Mouse (Mus musculus) embryonic facial prominence, embryonic 13.5 days (tissue): ENCODE measurements around the gene Wdfy2. TPM values are rescaled to one million over a fixed set of nuclear protein-coding genes. Genes with fewer than 3 reads are reported as not detected.

Source experiments
- ATAC-seq: fragments of 200-750 bp; cut with Nextera tagmentation; 2 replicates; pipeline ENCODE4 v1.8.0; 2017; ENCODE audit warnings: low read depth; ENCODE audit not compliant: insufficient number of reproducible peaks, insufficient read depth, low FRiP score, low TSS enrichment
- H3K27ac ChIP-seq: fragments of 300-500 bp; sonication (generic); 2 replicates; pipeline ENCODE4 v1.5.1; 2015; ENCODE audit warnings: moderate library complexity, mild to moderate bottlenecking, inconsistent platforms
- H3K27me3 ChIP-seq: fragments of 300-500 bp; sonication (generic); 2 replicates; pipeline ENCODE4 v1.6.1; 2015; ENCODE audit warnings: mild to moderate bottlenecking, inconsistent platforms
- H3K36me3 ChIP-seq: fragments of 300-500 bp; sonication (generic); 2 replicates; pipeline ENCODE4 v1.6.1; 2015; ENCODE audit warnings: mild to moderate bottlenecking, inconsistent platforms
- H3K4me1 ChIP-seq: fragments of 300-500 bp; sonication (generic); 2 replicates; pipeline ENCODE4 v1.6.1; 2015; ENCODE audit warnings: inconsistent platforms
- H3K4me2 ChIP-seq: fragments of 300-500 bp; sonication (generic); 2 replicates; pipeline ENCODE4 v1.6.1; 2015; ENCODE audit warnings: moderate library complexity, mild to moderate bottlenecking, inconsistent platforms
- H3K4me3 ChIP-seq: fragments of 300-500 bp; sonication (generic); 2 replicates; pipeline ENCODE4 v1.5.1; 2015; ENCODE audit warnings: mild to moderate bottlenecking, inconsistent platforms
- H3K9ac ChIP-seq: fragments of 300-500 bp; sonication (generic); 2 replicates; pipeline ENCODE4 v1.6.1; 2015; ENCODE audit warnings: mild to moderate bottlenecking, inconsistent platforms
- H3K9me3 ChIP-seq: fragments of 300-500 bp; sonication (generic); 2 replicates; pipeline ENCODE4 v1.6.1; 2016; ENCODE audit warnings: inconsistent platforms
- WGBS: fragments of 180-500 bp; shearing (Covaris S2); methylation state at CpG from one replicate; pipeline ENCODE4 v1.1.7; 2015; ENCODE audit warnings: mixed read lengths; 5-methylcytosine and 5-hydroxymethylcytosine counted together
- polyA plus RNA-seq: library from polyadenylated mRNA; unstranded; fragments of >200 nt; fragmentation: Nextera tagmentation; extraction: Ambion mirVana; gene quantifications from 2 replicates; pipeline ENCODE4 v1.2.1, GENCODE M21; 2015

Wdfy2 gene
- polyA plus RNA-seq, 1 experiment from 2014 or later, result 7.4 TPM

DNA sequence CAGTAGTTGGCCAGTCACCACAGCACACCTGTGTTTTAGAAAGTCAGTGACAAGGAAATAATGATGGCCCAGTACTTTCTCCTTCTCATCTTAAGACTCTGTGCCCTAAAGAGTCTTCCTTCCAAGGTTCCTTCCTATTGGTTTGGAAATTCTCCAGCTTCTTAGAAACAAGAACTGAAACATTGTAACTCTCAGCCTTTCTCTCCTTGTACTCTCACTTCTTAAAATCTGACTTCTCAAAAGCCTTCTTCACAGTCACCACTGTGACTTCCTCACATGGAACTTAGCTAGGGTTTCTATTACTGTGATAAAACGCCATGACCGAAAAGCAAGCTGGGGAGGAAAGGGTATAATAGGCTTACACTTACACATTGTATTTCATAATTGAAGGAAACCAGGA, 70.4 kb downstream of the Wdfy2 start:
- WGBS, result 87% methylated on average over 2 of the region's 2 CpGs
- H3K9me3 ChIP-seq, result no peaks in the 10 kb centered on the region
- H3K9ac ChIP-seq, result no peak overlapping the region
- H3K36me3 ChIP-seq, result no peaks in the 10 kb centered on the region
- H3K4me2 ChIP-seq, result no peak overlapping the region
- H3K27me3 ChIP-seq, result no peaks in the 10 kb centered on the region
- no peak overlapping the region for H3K27ac ChIP-seq
- ATAC-seq, result no peak
- H3K4me3 ChIP-seq, result no peak overlapping the region
- peaks cover 9% of the 10 kb centered on the region; the same call in 1 of the 2 replicates for H3K4me1 ChIP-seq

DNA sequence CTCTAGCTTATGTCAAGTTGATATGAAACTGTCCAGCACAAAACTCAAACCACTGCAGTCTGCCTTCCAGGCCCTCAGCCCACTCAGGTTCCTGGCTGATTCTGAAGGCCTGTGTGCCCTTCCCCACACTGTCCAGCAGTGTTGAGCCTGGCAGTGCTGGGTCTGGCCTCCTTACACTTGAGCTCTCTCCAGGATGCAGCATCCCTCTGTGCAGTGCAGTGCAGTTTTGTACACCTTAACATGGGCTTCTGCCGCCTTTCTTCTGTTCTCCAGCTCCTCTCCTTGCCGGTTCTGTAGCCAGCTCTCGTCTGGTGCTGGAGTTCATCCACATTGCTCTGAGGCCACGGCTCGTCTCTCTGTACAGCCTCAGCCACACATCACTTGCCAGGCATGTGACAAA, 71.1 kb downstream of the Wdfy2 start:
- no peak for ATAC-seq
- H3K9ac ChIP-seq, result no peak overlapping the region
- H3K27me3 ChIP-seq, result no peaks in the 10 kb centered on the region
- H3K4me3 ChIP-seq, result no peak overlapping the region
- no peak overlapping the region for H3K27ac ChIP-seq
- peaks cover 9% of the 10 kb centered on the region; the same call in 1 of the 2 replicates for H3K4me1 ChIP-seq
- H3K9me3 ChIP-seq, result no peaks in the 10 kb centered on the region
- no peaks in the 10 kb centered on the region for H3K36me3 ChIP-seq
- WGBS, result 92% methylated on average over 5 of the region's 5 CpGs
- no peak overlapping the region for H3K4me2 ChIP-seq

DNA sequence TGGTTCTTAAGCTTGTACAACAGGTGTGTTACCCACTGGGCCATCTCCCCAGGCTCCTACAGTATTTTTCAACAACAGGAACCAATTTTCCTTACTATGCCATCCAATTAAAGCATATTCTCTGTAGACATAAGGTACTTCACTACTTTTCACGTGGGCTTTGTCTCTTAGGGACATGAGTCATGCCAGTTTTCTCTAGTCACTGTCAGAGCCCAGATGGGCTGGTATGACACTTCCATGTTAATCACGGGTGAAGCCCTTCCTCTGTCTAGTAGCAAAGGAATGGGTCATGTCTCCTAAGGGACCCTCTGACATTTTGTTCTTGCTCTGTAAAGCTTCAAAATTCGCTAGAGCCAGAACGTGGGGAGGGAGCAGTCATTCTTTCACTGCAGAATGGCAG, 73.4 kb downstream of the Wdfy2 start:
- Histone ChIP-seq H3K4me1 (no peaks in the 10 kb centered on the region), H3K27ac (no peak overlapping the region), H3K4me3 (no peak overlapping the region), H3K27me3 (no peaks in the 10 kb centered on the region), H3K4me2 (no peak overlapping the region), H3K9me3 (no peaks in the 10 kb centered on the region), H3K36me3 (no peaks in the 10 kb centered on the region), H3K9ac (no peak overlapping the region)
- 83% methylated on average over 4 of the region's 4 CpGs for WGBS
- no peak for ATAC-seq

DNA sequence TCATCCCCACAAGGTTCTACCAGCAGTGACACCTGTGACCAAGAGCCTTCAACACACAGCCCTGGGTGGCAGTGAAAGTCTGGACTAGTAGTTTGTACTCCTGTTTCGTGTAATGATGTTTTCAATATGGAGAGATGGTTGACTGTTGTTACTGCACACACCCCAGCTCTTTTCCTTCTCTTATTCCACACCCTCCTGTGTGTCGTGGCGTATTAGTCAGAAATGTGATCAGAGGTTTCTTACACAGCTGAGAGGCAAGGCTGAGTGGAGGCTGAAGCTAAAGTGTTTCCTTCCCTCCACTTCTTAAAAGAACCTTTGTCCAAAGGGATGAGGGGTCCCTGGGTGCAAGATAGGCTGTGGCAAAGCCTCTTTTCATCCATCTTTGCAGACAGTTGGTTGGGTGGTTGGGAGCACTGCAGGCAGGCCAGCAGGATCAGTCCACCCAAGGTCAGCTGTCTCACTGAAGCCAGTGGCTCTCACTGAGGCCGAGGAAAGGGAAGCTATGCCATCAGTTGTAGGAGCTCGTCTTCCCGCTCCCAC, 77.7 kb downstream of the Wdfy2 start:
- Histone ChIP-seq H3K27ac (no peak overlapping the region), H3K9me3 (no peaks in the 10 kb centered on the region), H3K4me3 (no peak overlapping the region), H3K4me2 (no peak overlapping the region), H3K27me3 (no peaks in the 10 kb centered on the region), H3K9ac (no peak overlapping the region), H3K36me3 (no peaks in the 10 kb centered on the region), H3K4me1 (no peaks in the 10 kb centered on the region)
- 77% methylated on average over 6 of the region's 6 CpGs for WGBS
- ATAC-seq, result no peak

DNA sequence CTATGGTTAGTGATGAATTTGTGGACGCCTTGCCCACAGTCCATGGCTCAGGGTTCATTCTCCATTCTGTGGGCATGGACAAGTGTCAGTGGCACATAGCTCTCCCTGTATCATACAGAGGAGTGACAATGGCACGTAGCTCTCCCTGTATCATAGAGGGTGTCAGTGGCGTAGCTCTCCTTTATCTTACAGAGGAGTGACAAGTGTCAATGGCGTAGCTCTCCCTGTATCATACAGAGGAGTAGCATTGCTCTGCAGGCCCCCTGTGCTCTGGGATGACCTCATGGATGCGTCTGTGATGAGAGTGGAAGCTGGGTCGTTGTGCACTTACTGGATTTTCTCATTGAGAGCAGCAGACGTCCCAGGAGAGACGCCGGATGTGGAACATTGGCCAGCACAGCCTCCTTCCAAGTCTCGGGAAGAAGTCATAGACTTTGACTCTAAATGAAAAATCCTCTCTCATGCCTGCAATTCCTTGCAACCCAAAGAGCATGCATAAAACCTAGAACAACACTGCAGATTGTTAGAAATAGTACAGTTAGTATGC, 79.1 kb downstream of the Wdfy2 start:
- ATAC-seq, result no peak
- WGBS, result 91% methylated on average over 10 of the region's 10 CpGs

DNA sequence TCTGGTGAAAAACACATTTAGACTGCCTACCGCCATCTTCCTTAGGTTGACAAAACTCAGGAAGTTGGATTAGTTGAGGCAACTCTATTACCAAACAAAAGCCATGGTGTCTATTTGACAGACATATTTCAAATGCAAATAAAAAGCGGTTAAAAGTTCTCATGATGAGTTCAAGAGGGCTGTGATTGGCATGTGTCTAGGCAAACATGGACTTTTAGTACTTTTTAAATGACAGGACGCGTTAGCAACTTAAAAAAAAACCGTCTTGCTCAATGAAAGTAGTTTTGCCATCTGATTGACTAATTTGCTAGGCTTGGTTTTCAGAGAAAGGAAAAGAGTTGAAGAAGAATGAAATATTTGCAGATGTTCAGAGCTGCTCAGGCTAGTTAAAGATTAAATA, 83.9 kb downstream of the Wdfy2 start:
- Histone ChIP-seq H3K9me3 (no peaks in the 10 kb centered on the region), H3K36me3 (peaks cover 4% of the 10 kb centered on the region), H3K27ac (no peak overlapping the region), H3K4me2 (no peak overlapping the region), H3K4me1 (no peaks in the 10 kb centered on the region), H3K9ac (no peak overlapping the region), H3K4me3 (no peak overlapping the region), H3K27me3 (no peaks in the 10 kb centered on the region)
- WGBS, result 87% methylated on average over 5 of the region's 5 CpGs
- no peak for ATAC-seq

More for the DNA sequence above, 79.1 kb downstream of the Wdfy2 start:
- H3K4me1 ChIP-seq, result no peaks in the 10 kb centered on the region
- H3K36me3 ChIP-seq, result no peaks in the 10 kb centered on the region
- no peak overlapping the region for H3K4me2 ChIP-seq
- no peak overlapping the region for H3K9ac ChIP-seq
- H3K4me3 ChIP-seq, result no peak overlapping the region
- H3K27me3 ChIP-seq, result no peaks in the 10 kb centered on the region
- no peaks in the 10 kb centered on the region for H3K9me3 ChIP-seq
- H3K27ac ChIP-seq, result no peak overlapping the region

DNA sequence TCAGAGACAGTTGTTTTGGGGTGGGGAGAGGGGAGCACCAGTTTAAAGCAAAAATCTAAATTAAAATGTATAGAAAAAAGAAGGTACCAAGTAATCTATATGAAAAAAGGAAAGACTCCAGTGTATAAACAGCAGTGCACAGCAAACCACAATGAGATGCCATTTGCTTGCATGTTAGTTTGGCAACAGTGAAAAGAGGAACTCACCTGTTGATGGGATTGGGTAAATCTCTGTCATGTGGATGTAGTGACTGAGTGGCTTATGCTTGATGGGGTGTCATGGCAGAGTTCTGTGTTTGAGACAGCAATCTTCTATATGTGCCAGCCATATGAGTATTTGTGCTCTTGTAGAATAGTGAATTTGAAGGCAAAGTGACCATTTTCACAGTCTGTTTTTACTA, 85.2 kb downstream of the Wdfy2 start:
- Histone ChIP-seq H3K27me3 (no peaks in the 10 kb centered on the region), H3K27ac (no peak overlapping the region), H3K9ac (no peak overlapping the region), H3K4me1 (no peaks in the 10 kb centered on the region), H3K4me3 (no peak overlapping the region), H3K4me2 (no peak overlapping the region), H3K36me3 (peaks cover 8% of the 10 kb centered on the region), H3K9me3 (no peaks in the 10 kb centered on the region)
- no peak for ATAC-seq

DNA sequence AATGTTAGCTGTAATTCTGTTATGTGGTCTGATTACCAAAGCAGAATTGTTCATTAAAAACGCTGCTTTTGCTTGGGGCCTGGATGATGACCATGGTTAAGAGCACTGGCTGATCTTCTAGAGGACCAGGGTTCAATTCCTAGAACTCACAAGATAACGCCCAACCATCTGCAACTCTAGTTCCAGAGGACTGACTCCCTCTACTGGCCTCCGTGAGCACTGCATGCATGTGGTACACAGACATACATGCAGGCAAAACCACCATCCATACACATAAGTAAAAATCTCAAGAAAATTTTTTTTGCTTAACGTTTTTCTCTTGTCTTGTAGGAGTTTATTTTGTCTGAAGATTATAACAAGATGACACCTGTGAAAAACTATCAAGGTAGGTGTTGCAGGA, 87.3 kb downstream of the Wdfy2 start:
- no peak for ATAC-seq
- H3K9me3 ChIP-seq, result 0 out of 2 replicates have a peak, but pooled peaks cover 4% of the 10 kb centered on the region
- no peak overlapping the region for H3K27ac ChIP-seq
- H3K4me3 ChIP-seq, result no peak overlapping the region
- peaks cover 17% of the 10 kb centered on the region for H3K36me3 ChIP-seq
- no peak overlapping the region for H3K9ac ChIP-seq
- 87% methylated on average over 4 of the region's 4 CpGs for WGBS
- 0 out of 2 replicates have a peak, but pooled peaks cover 3% of the 10 kb centered on the region for H3K4me1 ChIP-seq
- no peaks in the 10 kb centered on the region for H3K27me3 ChIP-seq
- no peak overlapping the region for H3K4me2 ChIP-seq

DNA sequence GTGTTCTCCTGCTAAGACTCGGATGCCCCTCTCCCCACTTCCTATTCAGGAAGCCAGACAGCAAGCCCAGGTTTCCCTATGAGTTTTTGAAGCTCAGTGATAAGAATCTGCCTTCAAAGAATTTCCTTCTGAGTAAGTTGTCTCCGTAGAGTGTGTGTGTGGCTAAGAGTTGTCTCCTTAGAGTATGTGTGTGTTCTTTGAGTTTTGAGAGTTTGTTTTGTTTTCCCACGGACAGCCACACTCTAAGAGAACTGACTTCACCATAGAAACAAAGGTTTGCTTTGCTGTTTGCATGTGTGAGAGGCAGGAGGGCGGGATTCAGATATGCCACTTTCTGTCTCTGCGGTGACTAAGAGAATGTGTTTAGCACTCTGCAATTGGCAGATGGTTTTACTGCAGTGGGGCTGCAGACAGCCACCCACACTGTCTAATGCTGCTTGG, 90.6 kb downstream of the Wdfy2 start:
- H3K4me2 ChIP-seq, result no peak overlapping the region
- 0 out of 2 replicates have a peak, but pooled peaks cover 4% of the 10 kb centered on the region for H3K9me3 ChIP-seq
- 0 out of 2 replicates have a peak, but pooled peaks cover 3% of the 10 kb centered on the region for H3K4me1 ChIP-seq
- WGBS, result 80% methylated on average over 5 of the region's 5 CpGs
- no peak overlapping the region for H3K9ac ChIP-seq
- H3K27me3 ChIP-seq, result no peaks in the 10 kb centered on the region
- H3K27ac ChIP-seq, result no peak overlapping the region
- no peak for ATAC-seq
- no peak overlapping the region for H3K4me3 ChIP-seq
- H3K36me3 ChIP-seq, result peaks cover 29% of the 10 kb centered on the region

DNA sequence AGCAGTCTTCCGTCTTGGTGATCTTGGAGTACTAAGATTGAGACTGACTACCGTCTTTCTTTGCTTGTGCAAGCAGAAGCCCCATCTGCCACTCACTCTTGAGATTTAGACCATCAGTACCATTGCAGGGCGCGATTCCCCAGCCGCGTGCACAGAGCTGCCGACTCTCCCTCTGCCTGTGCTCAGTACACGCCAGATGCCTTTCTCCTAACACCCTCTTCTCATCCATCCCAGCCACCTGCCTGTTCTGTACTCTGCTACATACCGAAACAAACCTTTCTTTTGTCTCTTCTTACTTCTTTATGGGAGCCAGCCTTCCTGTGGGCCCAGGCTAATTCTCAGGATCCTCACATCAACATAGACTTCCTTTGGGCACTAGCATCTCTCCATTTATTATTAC, 97.9 kb downstream of the Wdfy2 start:
- 88% methylated on average over 9 of the region's 9 CpGs for WGBS
- Histone ChIP-seq H3K4me1 (peaks cover under 1% of the 10 kb centered on the region; the same call in 1 of the 2 replicates), H3K27me3 (no peaks in the 10 kb centered on the region), H3K36me3 (peaks cover 18% of the 10 kb centered on the region), H3K27ac (no peak overlapping the region), H3K4me2 (no peak overlapping the region), H3K4me3 (no peak overlapping the region), H3K9me3 (0 out of 2 replicates have a peak, but pooled peaks cover 4% of the 10 kb centered on the region), H3K9ac (no peak overlapping the region)
- no peak for ATAC-seq

DNA sequence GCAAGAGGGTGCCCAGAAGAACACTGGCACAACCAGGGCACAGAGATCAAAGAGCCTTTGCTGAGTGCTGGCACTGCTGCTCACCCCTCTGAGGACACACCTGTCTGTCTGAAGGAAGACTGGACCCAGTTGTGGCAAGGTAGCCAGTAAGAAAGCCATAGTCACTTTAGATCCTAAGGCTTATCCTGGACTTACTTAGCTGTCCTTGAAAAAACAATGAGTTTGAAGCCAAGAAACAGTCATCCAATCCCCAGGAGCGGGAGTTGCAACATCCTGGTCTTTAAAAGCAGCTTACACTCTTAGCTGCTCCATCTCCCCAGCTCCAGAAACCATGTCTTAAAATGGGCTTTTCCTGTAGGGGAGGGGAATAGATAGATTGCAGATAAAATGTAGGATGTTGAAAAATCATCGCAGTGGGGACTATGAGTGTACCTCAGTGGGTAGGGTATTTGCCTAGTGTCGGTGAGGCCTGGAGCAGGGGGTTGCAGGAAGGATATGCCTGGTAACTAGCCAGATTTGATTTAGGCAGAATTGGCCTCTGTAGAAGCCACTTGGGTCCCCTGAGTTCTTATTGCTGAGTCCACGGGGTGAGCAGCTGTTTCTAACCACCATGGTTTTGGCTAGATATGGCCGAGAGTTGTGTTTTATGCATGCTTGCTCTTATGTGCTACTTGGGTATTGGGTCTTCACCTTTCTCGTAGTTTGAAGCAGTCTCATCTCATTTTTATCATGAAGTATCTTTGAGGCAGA, 99.3 kb downstream of the Wdfy2 start:
- H3K27ac ChIP-seq, result no peak overlapping the region
- H3K36me3 ChIP-seq, result peaks cover 11% of the 10 kb centered on the region
- no peak overlapping the region for H3K4me3 ChIP-seq
- no peak overlapping the region for H3K4me2 ChIP-seq
- H3K9ac ChIP-seq, result no peak overlapping the region
- no peaks in the 10 kb centered on the region for H3K27me3 ChIP-seq
- H3K4me1 ChIP-seq, result peaks cover 6% of the 10 kb centered on the region
- ATAC-seq, result no peak
- 0 out of 2 replicates have a peak, but pooled peaks cover 4% of the 10 kb centered on the region for H3K9me3 ChIP-seq
- 86% methylated on average over 6 of the region's 6 CpGs for WGBS

DNA sequence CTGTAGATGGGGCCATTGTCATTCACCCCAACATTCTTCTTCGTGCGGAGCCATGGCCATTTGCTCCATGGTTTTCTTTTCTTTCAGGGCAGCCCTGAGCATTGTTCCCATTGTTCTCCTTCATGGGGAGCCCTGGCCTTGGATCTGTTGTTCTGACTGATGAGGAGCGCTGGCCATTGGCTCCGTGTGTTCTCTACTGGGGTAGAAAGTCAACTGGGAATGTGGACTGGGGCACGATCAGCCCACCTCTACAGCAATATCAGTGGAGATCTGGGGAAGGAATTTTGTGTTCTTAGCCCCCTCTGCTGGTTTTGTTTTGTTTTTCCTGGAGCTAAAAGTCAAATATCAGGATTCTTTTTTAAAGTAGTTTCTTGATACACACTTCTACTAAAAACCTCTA, 100.2 kb downstream of the Wdfy2 start:
- ATAC-seq, result no peak
- Histone ChIP-seq H3K36me3 (peaks cover 16% of the 10 kb centered on the region), H3K4me1 (peaks cover 6% of the 10 kb centered on the region), H3K4me3 (no peak overlapping the region), H3K27ac (no peak overlapping the region), H3K9ac (no peak overlapping the region), H3K27me3 (no peaks in the 10 kb centered on the region), H3K4me2 (no peak overlapping the region), H3K9me3 (0 out of 2 replicates have a peak, but pooled peaks cover 4% of the 10 kb centered on the region)
- 74% methylated on average over 5 of the region's 5 CpGs for WGBS
